Mouse (Mus musculus) cortical plate, adult 2 months (tissue): ENCODE results near the gene Hnrnpul1.

ENCODE experiments used
- CTCF ChIP-seq: fragments of 200-500 bp; IDR thresholded peaks from 2 replicates; pipeline ENCODE4 v1.5.1; 2011; ENCODE audit warnings: mild to moderate bottlenecking, control low read depth, low read length; ENCODE audit not compliant: insufficient read depth; ENCODE audit errors: extremely low read depth
- POLR2A ChIP-seq: fragments of 200-500 bp; IDR thresholded peaks from 2 replicates; pipeline ENCODE4 v1.6.1; 2011; ENCODE audit warnings: mild to moderate bottlenecking, low read length, control low read depth; ENCODE audit not compliant: insufficient read depth; ENCODE audit errors: extremely low read depth

DNA sequence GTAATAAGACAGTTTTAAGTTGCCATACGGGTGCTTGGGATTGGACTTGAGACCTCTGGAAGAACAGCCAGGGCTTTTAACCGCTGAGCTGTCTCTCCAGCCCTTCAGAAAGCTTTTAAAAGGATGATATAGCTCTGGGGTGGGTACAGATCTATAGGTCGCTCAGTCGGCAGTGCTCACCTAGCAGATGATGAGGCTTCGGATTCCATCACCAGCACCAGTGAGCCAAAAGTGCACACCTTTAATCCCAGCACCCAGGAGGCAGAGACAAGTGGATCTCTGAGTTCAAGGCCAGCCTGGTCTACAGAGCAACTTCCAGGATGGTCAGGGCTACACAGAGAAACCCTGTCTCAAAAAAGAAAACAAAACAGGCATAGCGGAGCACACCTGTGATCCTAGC lies 46.5 kb upstream of the Hnrnpul1 start:
- TF ChIP-seq CTCF (no peak), POLR2A (no peak)
